Mouse (Mus musculus): ENCODE data around the gene Pgm3.

- TF ChIP-seq CTCF (IDR thresholded peaks at IDR 0.05) (no peak), EP300 (IDR thresholded peaks at IDR 0.05) (no peak)
Observed at GRCm38 (mm10) chr9:86575178-86575577, 3.5 kb upstream of the Pgm3 start.

Measured in lung, postnatal 0 days (tissue).